ENCODE assay signal across 8 mouse cellular contexts in the genomic region with DNA sequence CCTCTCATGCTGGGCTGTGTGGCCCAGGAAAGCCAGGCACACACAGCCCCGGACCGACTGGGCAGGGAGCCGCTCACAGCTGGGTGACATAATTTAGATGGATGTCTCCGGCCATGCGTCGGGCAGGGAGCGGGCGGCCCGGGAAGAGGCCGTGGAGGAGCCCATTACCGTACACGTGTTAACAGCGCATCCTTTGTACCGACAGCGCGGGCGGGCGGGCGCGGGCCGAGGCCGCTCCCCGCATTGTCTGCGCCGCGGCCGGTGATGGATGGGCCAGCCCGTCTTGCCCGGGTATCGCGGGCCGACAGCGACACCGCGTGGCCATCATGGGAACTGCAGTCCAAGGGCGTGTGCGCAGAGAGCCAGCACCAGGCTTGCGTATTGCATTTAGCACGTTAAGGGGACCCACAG.
DNase-seq lines count a peak whose midpoint lies in the region; ATAC-seq and TF ChIP-seq lines count a peak whose summit lies in the region.

No protein-coding gene starts in this region.

- no peak overlapping the region for H3K27ac ChIP-seq in hindbrain, postnatal 0 days
- H3K27ac ChIP-seq in left cerebral cortex, adult 2 months: no peak overlapping the region

- intact Hi-C loops in left cerebral cortex, adult 2 months (cut with DNase I): loop anchor here (1.0 to 10.0 kb wide), 4 partner anchors 223 to 879 kb away; no protein-coding TSS in a partner anchor

- peak overlapping the region; percentile 62 for H3K4me2 ChIP-seq in hindbrain, postnatal 0 days (ENCODE audit: low read depth, low read length)

- H3K9me3 ChIP-seq in hindbrain, postnatal 0 days (ENCODE audit: low read length): no peaks in the 10 kb centered on the region

- H3K36me3 ChIP-seq in hindbrain, postnatal 0 days (ENCODE audit: insufficient read depth, low read length): no peaks in the 10 kb centered on the region

- TF ChIP-seq CTCF in hindbrain, postnatal 0 days (IDR thresholded peaks at IDR 0.05; ENCODE audit: low read depth): peak; percentile 94
- peak; percentile 100 for TF ChIP-seq CTCF in left cerebral cortex, adult 2 months (IDR thresholded peaks at IDR 0.05)

- H3K27me3 ChIP-seq in hindbrain, postnatal 0 days (ENCODE audit: insufficient read depth, low read length): no peaks in the 10 kb centered on the region

- peak; percentile 60 for DNase-seq in adipocyte (ENCODE audit: low spot score)
- DNase-seq in gastrocnemius, adult 8-10 months (ENCODE audit: low spot score in 2 of 2): peak; percentile 61 to 65
- DNase-seq in hindbrain, postnatal 0 days (ENCODE audit: low spot score): peak; percentile 87
- peak; percentile 81 to 89 for DNase-seq in left cerebral cortex, adult 2 months (ENCODE audit: extremely low spot score in 1 of 2, low spot score in 2 of 2)
- DNase-seq in right cerebral cortex, adult 2 months (ENCODE audit: low spot score in 2 of 2): peak; percentile 86 to 87
- DNase-seq in urinary bladder, postnatal 10 days (ENCODE audit: low spot score): peak; percentile 47

- under 1% methylated on average over 39 of the region's 39 CpGs for WGBS in hindbrain, postnatal 0 days

- H3K4me1 ChIP-seq in hindbrain, postnatal 0 days (ENCODE audit: insufficient read depth, low read length): no peaks in the 10 kb centered on the region

- H3K4me3 ChIP-seq in hindbrain, postnatal 0 days (ENCODE audit: low read length): peak overlapping the region; percentile 33
- H3K4me3 ChIP-seq in left cerebral cortex, adult 2 months: peak overlapping the region; percentile 41

- H3K9ac ChIP-seq in hindbrain, postnatal 0 days (replicated peaks; ENCODE audit: low read length): no peak overlapping the region; the same call in 1 of the 2 replicates

- peak; percentile 94 for ATAC-seq in common myeloid progenitor, adult 5-6 weeks (replicated peaks; ENCODE audit: low read depth, poor library complexity, severe bottlenecking)
- peak; percentile 90 for ATAC-seq in hindbrain, postnatal 0 days
- ATAC-seq in megakaryocyte, adult 5-6 weeks (ENCODE audit: poor library complexity, severe bottlenecking): peak; percentile 89
